Mouse (Mus musculus) right cerebral cortex, postnatal 10 days (tissue): ENCODE data around the gene Gm20388.
"Not testable (repeated sequence)": the region's sequence is repeated elsewhere in the genome, so short reads cannot be mapped to it uniquely, and the experiment has no call there.

Experiments used
- DNase-seq, 2 experiments: peaks; one replicate each; pipeline ENCODE4 v3.0.0; 2021; ENCODE audit warnings: low spot score in 2 of 2

The Gm20388 gene

DNA sequence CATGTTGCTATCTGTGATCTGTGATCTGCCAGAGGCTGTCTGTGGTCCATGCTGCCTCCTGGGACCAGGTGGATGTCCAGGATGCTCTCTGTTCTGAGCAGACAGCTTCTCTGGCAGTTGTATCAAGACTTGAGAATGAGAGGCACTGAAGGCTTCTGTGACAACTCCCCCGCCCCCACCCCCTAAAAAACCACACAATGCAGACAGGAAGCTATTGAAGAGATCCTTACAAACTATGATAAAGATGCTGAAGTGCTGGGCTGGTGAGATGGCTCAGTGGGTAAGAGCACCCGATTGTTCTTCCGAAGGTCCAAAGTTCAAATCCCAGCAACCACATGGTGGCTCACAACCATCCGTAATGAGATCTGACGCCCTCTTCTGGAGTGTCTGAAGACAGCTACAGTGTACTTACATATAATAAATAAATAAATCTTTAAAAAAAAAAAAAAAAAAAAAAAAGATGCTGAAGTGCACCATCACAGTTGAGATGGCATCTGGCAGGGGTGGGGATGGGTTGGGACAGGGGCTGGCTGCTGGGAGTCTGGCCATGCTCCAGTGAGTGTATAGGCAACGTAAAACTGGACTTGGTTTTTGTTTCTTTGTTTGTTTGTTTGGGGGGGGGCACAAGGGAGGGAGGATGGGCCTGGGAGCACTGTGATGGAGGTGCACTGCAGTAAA, 1235.0 kb downstream of the Gm20388 start:
- DNase-seq = not testable (repeated sequence)

GRCm38 (mm10) chr8:121148573-121149083, 1238.0 kb downstream of the Gm20388 start:
- DNase-seq = no peak

GRCm38 (mm10) chr8:121152394-121152793, 1241.8 kb downstream of the Gm20388 start:
- DNase-seq = no peak

- DNase-seq = no peak
Observed at GRCm38 (mm10) chr8:121156990-121157491, 1246.4 kb downstream of the Gm20388 start.

- no peak for DNase-seq
Observed at GRCm38 (mm10) chr8:121158812-121159211, 1248.2 kb downstream of the Gm20388 start.

- no peak for DNase-seq
Observed at GRCm38 (mm10) chr8:121161437-121161836, 1250.8 kb downstream of the Gm20388 start.

DNA sequence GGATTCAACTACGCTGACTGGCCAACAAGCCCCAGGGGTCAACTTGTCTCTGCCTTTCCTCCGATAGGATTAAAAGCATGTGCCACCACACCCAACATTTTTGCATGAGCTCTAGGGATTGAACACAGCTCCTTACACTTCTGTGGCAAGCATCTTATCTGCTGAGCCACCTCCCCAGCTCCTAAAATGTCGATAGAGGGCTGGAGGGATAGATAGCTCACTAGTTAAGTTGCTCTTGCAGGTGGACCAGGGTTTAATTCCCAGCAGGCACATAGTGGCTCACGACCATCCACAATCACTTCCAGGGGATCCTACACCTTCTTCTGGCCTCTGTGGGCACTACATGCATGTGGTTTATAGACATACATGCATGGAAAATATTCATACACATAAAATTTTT, 1251.8 kb downstream of the Gm20388 start:
- no peak for DNase-seq

DNA sequence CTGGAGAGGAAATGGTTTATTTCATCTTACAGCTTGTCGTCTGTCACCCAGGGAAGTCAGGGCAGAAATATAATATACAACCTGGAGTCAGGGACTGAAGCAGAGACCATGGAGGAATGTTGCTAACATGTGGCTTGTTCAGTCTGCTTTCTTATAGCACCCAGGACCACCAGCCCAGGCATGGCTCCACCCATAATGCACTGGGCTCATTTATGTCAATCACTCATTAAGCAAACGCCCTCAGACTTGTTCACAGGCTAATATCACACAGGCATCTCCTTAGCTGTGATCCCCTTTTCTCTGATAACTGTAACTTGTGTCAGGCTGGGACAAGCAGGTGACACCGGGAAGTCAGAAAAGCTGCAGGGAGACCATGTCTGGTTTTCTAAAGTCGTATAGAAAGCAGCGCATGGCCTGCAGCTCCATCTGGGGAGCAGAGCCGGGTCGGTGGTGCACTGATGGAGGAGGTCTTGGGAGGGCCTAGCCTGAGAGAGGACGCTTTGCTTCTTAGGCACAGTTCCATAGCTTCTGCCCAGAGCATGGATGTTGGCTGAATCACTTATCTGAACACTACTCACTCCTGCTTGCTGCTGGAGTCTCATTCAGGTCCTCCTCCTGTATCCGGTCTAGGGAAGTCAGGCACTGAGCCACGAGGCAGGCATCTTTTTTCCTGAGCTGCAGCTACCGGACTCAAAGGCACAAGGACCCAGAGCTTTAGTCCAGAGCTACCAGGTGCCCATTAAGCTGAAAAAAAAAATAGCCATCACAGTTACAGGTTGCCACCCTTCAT, 1252.5 kb downstream of the Gm20388 start:
- no peak for DNase-seq

GRCm38 (mm10) chr8:121164017-121164469, 1253.4 kb downstream of the Gm20388 start:
- DNase-seq = no peak

- no peak for DNase-seq
Observed at GRCm38 (mm10) chr8:121168033-121168432, 1257.4 kb downstream of the Gm20388 start.

DNA sequence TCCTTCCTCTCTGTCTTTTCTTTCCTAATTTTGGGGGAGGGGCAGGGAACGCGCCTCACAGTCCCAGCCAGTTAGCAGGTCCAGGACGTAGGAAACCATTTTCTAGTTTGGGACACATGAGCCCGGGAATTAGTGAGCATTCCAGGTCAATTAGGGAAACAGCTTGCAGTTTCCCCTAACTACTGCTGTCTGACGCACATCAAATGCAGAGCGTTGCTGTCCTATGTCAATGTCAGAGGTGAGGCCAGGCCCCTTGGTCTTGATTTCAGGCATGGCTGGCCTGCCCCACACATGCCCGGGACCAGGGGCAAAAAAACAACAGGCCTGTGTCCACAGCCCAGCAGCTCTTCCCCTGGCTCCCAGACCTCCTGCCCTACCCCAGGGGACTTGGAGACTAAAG, 1259.5 kb downstream of the Gm20388 start:
- no peak for DNase-seq

DNA sequence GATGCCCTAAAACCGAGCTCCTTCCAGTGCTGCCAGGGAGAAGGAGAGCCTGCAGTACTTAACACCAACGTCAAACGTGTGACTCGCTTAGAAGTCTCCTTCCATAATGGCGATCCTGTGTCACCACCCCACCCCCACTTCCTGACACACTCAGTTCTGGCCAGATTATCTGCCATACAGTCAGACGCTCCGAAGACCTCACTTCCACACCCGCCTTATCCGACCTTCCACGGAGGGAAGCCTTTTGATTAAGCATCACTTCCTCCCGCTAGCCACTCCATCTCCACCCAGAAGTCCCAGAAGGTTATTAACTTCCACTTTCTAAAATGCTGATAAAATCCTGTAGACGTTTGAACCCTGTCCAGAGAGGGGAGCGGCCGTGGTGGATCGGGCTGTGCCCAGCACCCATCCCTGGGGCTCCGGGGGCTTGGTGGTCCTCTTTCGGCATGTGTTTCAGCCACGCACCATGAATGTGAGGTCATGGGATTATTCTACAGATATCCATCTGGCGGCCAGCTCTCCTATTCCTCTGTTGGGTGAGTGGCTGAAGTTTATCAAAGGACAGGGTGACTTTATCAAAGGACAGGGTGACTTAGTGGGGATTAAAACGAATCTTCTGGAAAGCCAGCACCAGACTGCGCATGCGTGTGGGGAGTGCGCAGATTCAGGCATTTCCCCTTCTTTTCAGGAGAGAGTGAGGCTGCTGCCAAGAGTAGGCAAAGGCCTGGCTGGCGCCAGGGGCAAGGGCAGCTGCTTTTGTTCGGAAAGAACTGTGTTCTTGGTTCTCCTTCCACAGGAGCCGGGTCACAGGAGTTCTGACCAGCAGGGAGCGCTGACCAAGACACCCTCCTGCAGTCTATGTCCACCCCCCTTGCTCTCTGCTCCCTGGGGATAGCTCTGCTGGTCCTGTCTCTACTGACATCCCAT, 1260.2 kb downstream of the Gm20388 start:
- peak; percentile 40 to 65 for DNase-seq

GRCm38 (mm10) chr8:121172567-121172966, 1261.9 kb downstream of the Gm20388 start:
- no peak for DNase-seq

DNA sequence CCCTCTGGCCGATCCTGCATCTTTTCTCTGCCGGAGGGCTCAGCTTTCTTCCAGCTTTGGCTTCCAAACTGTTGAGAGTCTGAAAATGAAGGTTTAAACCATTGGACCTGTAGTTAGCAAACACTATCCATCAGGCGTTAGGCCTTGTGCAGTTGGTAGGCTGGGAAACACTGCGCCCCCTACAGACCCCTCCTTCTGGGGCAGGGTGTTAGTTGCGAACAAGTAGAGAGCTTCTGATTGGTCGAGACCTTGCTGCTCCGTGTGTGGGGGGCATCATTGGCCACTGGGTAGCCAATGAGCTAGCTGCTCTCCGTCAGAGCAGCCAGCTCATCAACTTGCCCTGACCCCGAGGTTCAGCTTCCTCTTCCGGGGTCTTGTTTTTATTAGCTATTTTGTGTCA, 1263.5 kb downstream of the Gm20388 start:
- DNase-seq = no peak

DNA sequence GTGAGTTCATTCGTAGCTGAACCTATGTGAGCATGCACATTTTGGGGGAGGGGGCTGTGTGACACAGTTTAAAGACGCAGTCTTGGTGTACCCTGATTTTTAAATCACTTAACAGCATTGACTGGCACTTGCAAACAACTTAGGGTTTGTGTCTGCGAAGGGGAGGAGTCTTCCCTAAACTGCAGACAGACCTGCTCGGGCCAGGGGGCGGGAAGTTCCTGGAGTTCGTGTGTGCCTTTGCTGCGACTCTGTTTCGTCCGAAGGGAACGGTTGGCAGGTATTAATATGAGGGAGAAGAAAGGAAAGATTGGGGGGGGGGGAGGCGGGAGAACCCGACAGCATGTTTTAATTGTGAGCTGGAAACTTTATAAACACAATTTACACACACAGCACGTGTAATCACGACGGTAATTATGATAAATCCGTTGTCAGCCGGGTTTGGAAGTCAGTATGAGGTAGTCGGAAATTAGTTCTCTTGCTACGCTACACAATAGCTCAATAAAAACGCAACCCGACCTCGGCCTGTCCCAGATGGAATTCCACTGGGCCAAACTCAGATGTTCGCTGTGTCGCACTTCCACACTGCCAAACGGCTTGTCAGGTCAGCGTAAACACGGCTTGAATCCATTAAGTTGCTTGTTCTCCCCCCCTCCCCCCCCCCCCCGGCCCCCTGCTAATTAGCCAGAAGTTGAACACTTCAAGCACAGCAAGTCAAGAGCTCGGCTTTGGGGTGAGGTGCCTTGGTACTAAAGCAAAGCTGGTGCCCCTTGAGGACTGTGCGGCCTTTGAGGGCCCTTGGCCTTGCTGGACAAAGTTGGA, 1264.3 kb downstream of the Gm20388 start:
- DNase-seq = no peak

- no peak for DNase-seq
Observed at GRCm38 (mm10) chr8:121175540-121176090, 1265.0 kb downstream of the Gm20388 start.

DNA sequence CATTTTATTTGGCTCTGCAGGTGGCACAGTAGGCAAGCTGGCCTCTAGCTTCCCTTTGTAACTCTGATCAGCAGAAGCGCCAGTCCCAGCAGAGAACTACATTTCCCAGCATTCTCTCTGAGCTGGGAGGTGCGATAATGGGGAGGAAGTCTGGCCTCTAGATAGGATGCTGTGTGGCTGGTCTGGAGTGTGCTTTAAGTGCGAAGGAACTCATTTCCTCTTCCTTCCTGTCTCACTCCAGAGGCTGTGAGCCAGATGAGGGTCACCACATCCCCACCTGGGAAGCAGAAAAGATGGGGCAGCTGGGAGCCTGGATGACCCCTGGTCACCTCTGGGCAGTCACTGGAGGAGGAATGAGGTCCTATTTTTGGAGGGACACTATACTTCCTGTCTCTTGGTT, 1265.7 kb downstream of the Gm20388 start:
- DNase-seq = peak in 1 of 2 experiments; percentile 31

DNA sequence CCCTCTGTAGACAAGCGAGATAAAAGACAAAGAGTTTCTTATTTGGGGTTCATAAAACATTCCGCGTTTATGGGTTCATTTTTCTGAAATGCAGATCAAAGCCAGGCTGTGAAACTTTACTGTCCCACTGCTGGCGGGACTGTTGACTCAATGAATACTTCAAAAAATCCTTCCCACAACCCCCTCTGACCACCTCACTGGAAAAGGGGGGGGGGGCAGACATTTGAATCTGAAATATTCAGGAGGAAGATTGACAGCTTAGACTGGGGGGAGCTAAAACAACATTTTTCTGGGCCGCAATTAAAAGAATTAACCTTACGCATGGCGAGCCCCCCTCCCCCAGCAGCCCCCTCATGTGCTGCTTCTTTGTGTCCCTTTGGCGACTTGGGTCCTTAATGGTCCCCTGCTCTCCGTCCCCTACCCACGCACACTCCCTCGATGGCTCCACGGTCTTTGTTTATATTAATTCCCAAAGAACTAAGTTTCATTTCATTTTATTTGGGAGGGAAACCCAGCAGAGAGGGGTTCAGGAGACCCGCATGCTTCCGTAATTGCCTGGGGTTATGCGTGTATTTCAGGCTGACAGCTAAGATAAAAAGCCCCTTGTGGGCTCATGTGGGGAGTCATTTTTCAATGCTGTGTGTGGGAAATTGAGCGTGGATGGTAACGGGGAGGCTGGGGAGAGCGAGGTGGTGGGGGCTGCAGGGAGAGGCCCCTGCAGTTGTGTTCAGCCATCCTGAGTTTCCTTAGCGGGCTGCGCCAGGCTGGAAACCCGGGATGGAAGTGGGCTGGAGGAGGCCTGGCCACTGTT, 1270.0 kb downstream of the Gm20388 start:
- no peak for DNase-seq

DNA sequence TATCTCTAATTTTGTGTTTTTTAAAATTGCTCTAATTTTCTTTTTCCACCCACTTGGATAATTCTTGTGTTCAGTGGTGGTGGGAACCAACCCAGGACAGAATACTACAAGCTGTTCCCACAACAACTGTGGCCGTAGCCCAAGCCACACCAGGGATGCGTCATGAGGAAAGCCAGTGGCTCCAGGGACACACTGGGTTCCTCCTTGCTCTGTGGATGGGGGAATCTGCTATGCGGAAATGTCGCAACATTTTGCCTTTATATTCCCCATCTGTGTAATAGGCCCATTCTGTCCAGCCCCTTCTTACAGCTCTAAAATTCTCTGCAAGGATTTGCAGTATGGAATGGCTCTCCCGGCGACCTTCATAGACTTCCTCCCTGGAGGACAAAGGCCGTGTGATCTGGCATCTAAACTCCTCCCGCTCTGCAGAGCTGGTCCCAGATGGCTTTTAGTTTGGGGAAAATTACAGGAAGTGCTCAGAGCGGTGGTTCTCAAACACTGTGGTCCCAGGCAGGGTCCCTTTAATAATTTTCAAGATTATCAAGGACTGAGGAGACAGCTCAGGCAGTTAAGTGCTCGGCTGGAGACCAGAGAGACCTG, 1270.7 kb downstream of the Gm20388 start:
- no peak for DNase-seq
